In genomic region chr5:144645367-144645766, GRCm38 (mm10) we compare ENCODE assay signal across 19 mouse cellular contexts.
DNase-seq lines count a peak whose midpoint lies in the region; ATAC-seq and TF ChIP-seq lines count a peak whose summit lies in the region.
"Had no signal": no experiment of that assay in that cellular context is flagged by ENCODE, and none has a peak within 500 bp of the region (broad histone marks: within the 10 kb centered on the region; RNA-seq: fewer than 3 reads in every experiment).

No protein-coding gene starts in this region.

- ATAC-seq in forebrain, embryonic 15.5 days (replicated peaks), result no peak; the same call in 1 of the 2 replicates
- ATAC-seq in forebrain, embryonic 13.5 days, result peak; percentile 65; the same call in 1 of the 2 replicates
- peak; percentile 62; the same call in 1 of the 2 replicates for ATAC-seq in hindbrain, postnatal 0 days
- ATAC-seq in neural tube, embryonic 15.5 days (ENCODE audit: low FRiP score), result peak; percentile 40; the same call in 1 of the 2 replicates
- ATAC-seq: activated CD4-positive, CD25-positive, alpha-beta regulatory T cell, adult 4 months; intestine, embryonic 15.5 days had no signal

- 5% methylated on average over 3 of the region's 3 CpGs for WGBS in forebrain, embryonic 10.5 days
- 5% methylated on average over 3 of the region's 3 CpGs for WGBS in forebrain, embryonic 15.5 days
- 0% methylated on average over 3 of the region's 3 CpGs for WGBS in forebrain, embryonic 13.5 days
- 24% methylated on average over 3 of the region's 3 CpGs for WGBS in hindbrain, postnatal 0 days
- WGBS in neural tube, embryonic 15.5 days, result 14% methylated on average over 3 of the region's 3 CpGs

- H3K9ac ChIP-seq in forebrain, embryonic 15.5 days (replicated peaks), result no peak overlapping the region
- no peak overlapping the region for H3K9ac ChIP-seq in forebrain, embryonic 13.5 days
- no peak overlapping the region for H3K9ac ChIP-seq in hindbrain, postnatal 0 days (replicated peaks; ENCODE audit: low read length)
- no peak overlapping the region for H3K9ac ChIP-seq in neural tube, embryonic 15.5 days (replicated peaks)
- H3K9ac ChIP-seq: intestine, embryonic 15.5 days had no signal

- peak overlapping the region; percentile 71 for H3K27ac ChIP-seq in forebrain, embryonic 10.5 days
- no peak overlapping the region for H3K27ac ChIP-seq in forebrain, embryonic 15.5 days (replicated peaks)
- H3K27ac ChIP-seq in forebrain, embryonic 13.5 days, result peak overlapping the region; percentile 48; the same call in 1 of the 2 replicates
- H3K27ac ChIP-seq in hindbrain, postnatal 0 days, result no peak overlapping the region
- 0 out of 2 replicates have a peak overlapping the region, but pooled peaks have one; percentile 18 for H3K27ac ChIP-seq in neural tube, embryonic 15.5 days (replicated peaks)
- H3K27ac ChIP-seq: intestine, embryonic 15.5 days had no signal

- no peak for TF ChIP-seq CTCF in hindbrain, postnatal 0 days (IDR thresholded peaks at IDR 0.05; ENCODE audit: low read depth)

- no peak overlapping the region for H3K4me2 ChIP-seq in forebrain, embryonic 15.5 days (replicated peaks)
- 0 out of 2 replicates have a peak overlapping the region, but pooled peaks have one; percentile 16 for H3K4me2 ChIP-seq in forebrain, embryonic 13.5 days
- no peak overlapping the region for H3K4me2 ChIP-seq in hindbrain, postnatal 0 days (ENCODE audit: low read depth, low read length)
- H3K4me2 ChIP-seq in neural tube, embryonic 15.5 days, result no peak overlapping the region
- H3K4me2 ChIP-seq: intestine, embryonic 15.5 days had no signal

- H3K27me3 ChIP-seq in forebrain, embryonic 10.5 days (ENCODE audit: poor library complexity, severe bottlenecking), result peaks cover 15% of the 10 kb centered on the region
- H3K27me3 ChIP-seq in forebrain, embryonic 15.5 days, result no peaks in the 10 kb centered on the region
- H3K27me3 ChIP-seq in forebrain, embryonic 13.5 days, result no peaks in the 10 kb centered on the region
- no peaks in the 10 kb centered on the region for H3K27me3 ChIP-seq in hindbrain, postnatal 0 days (ENCODE audit: insufficient read depth, low read length)
- no peaks in the 10 kb centered on the region for H3K27me3 ChIP-seq in neural tube, embryonic 15.5 days (replicated peaks)
- H3K27me3 ChIP-seq: CH12.LX; intestine, embryonic 15.5 days had no signal

- peak overlapping the region; percentile 11; the same call in 1 of the 2 replicates for H3K4me3 ChIP-seq in forebrain, embryonic 10.5 days
- no peak overlapping the region for H3K4me3 ChIP-seq in forebrain, embryonic 15.5 days
- H3K4me3 ChIP-seq in forebrain, embryonic 13.5 days, result no peak overlapping the region
- no peak overlapping the region for H3K4me3 ChIP-seq in hindbrain, postnatal 0 days (ENCODE audit: low read length)
- H3K4me3 ChIP-seq in neural tube, embryonic 15.5 days (replicated peaks), result no peak overlapping the region
- H3K4me3 ChIP-seq: intestine, embryonic 15.5 days; myocyte had no signal

- no peaks in the 10 kb centered on the region for H3K36me3 ChIP-seq in forebrain, embryonic 10.5 days (replicated peaks)
- H3K36me3 ChIP-seq in forebrain, embryonic 15.5 days, result no peaks in the 10 kb centered on the region
- H3K36me3 ChIP-seq in forebrain, embryonic 13.5 days (ENCODE audit: poor library complexity, severe bottlenecking), result no peaks in the 10 kb centered on the region
- H3K36me3 ChIP-seq in hindbrain, postnatal 0 days (ENCODE audit: insufficient read depth, low read length), result no peaks in the 10 kb centered on the region
- no peaks in the 10 kb centered on the region for H3K36me3 ChIP-seq in neural tube, embryonic 15.5 days
- H3K36me3 ChIP-seq: intestine, embryonic 15.5 days had no signal

- H3K9me3 ChIP-seq in forebrain, embryonic 10.5 days, result no peaks in the 10 kb centered on the region
- no peaks in the 10 kb centered on the region for H3K9me3 ChIP-seq in forebrain, embryonic 15.5 days
- H3K9me3 ChIP-seq in forebrain, embryonic 13.5 days (replicated peaks), result no peaks in the 10 kb centered on the region
- H3K9me3 ChIP-seq in hindbrain, postnatal 0 days (ENCODE audit: low read length), result no peaks in the 10 kb centered on the region
- no peaks in the 10 kb centered on the region for H3K9me3 ChIP-seq in neural tube, embryonic 15.5 days (replicated peaks)
- H3K9me3 ChIP-seq: intestine, embryonic 15.5 days had no signal

- peaks cover 39% of the 10 kb centered on the region for H3K4me1 ChIP-seq in forebrain, embryonic 10.5 days
- H3K4me1 ChIP-seq in forebrain, embryonic 15.5 days, result peaks cover 17% of the 10 kb centered on the region
- H3K4me1 ChIP-seq in forebrain, embryonic 13.5 days, result peaks cover 27% of the 10 kb centered on the region
- 0 out of 2 replicates have a peak, but pooled peaks cover 6% of the 10 kb centered on the region for H3K4me1 ChIP-seq in hindbrain, postnatal 0 days (ENCODE audit: insufficient read depth, low read length)
- H3K4me1 ChIP-seq in neural tube, embryonic 15.5 days, result peaks cover 27% of the 10 kb centered on the region
- H3K4me1 ChIP-seq: intestine, embryonic 15.5 days had no signal

- DNase-seq in forebrain, embryonic 10.5 days (ENCODE audit: extremely low spot score, low spot score), result no peak
- peak; percentile 46 for DNase-seq in hindbrain, postnatal 0 days (ENCODE audit: low spot score)
- no peak for DNase-seq in MN1 (ENCODE audit: low spot score)
- no peak for DNase-seq in urinary bladder, adult 18-20 months (ENCODE audit: low spot score in 2 of 2)
- DNase-seq in urinary bladder, postnatal 10 days (ENCODE audit: low spot score), result no peak
- DNase-seq: adrenal gland, postnatal 25 days; cerebellum, postnatal 10 days; gastrocnemius, postnatal 10 days; kidney, postnatal 14 days; layer of hippocampus, adult 9-11 months; lung, adult 2 months; thymus, adult 18-20 months had no signal

Comparison
In these comparisons a context has a peak if more than half of its experiments do, and no peak if none do; other contexts are left out.
1. H3K27ac ChIP-seq: peak in forebrain, embryonic 10.5 days (single experiment), forebrain, embryonic 13.5 days (single experiment) and neural tube, embryonic 15.5 days (single experiment); none in forebrain, embryonic 15.5 days (single experiment) and hindbrain, postnatal 0 days (single experiment).